In genomic region chr14:76764390-76764796, GRCm38 (mm10) we compare ENCODE assay signal across 9 mouse cellular contexts.
DNase-seq lines count a peak whose midpoint lies in the region; ATAC-seq lines count a peak whose summit lies in the region.
"Had no signal": no experiment of that assay in that cellular context is flagged by ENCODE, and none has a peak within 500 bp of the region (broad histone marks: within the 10 kb centered on the region; RNA-seq: fewer than 3 reads in every experiment).

No protein-coding gene starts in this region.

- H3K4me1 ChIP-seq in heart, embryonic 14.5 days (ENCODE audit: control insufficient read depth in 2 of 2, insufficient read depth in 2 of 2, low read length in 2 of 2): peaks cover 32 to 39% of the 10 kb centered on the region in 2 experiments
- peaks cover 31% of the 10 kb centered on the region for H3K4me1 ChIP-seq in midbrain, embryonic 13.5 days (replicated peaks)

- 0 out of 2 replicates have a peak, but pooled peaks have one; percentile 35 for ATAC-seq in heart, embryonic 14.5 days (ENCODE audit: insufficient number of reproducible peaks, insufficient read depth, low FRiP score, low read depth)
- no peak for ATAC-seq in midbrain, embryonic 13.5 days

- intact Hi-C loops in left cerebral cortex, postnatal 4 days (cut with DNase I): no loop called here
- intact Hi-C loops in left cerebral cortex, postnatal 36 days (cut with DNase I): loop anchor here (2.0 to 10.0 kb wide), 5 partner anchors 54 to 262 kb away; partner anchors contain the start of gene Serp2

- WGBS in heart, embryonic 14.5 days: 36% methylated on average over 7 of the region's 7 CpGs
- 19% methylated on average over 7 of the region's 7 CpGs for WGBS in midbrain, embryonic 13.5 days

- H3K4me2 ChIP-seq in heart, embryonic 14.5 days (ENCODE audit: low read length): peak overlapping the region; percentile 24
- H3K4me2 ChIP-seq in midbrain, embryonic 13.5 days (replicated peaks): peak overlapping the region; percentile 13; the same call in 1 of the 2 replicates
- H3K4me2 ChIP-seq: liver, embryonic 15.5 days had no signal

- no peaks in the 10 kb centered on the region for H3K27me3 ChIP-seq in heart, embryonic 14.5 days (ENCODE audit: control insufficient read depth, insufficient read depth, low read length)
- peaks cover 7% of the 10 kb centered on the region for H3K27me3 ChIP-seq in midbrain, embryonic 13.5 days
- H3K27me3 ChIP-seq: liver, embryonic 15.5 days had no signal

- H3K9ac ChIP-seq in heart, embryonic 14.5 days (ENCODE audit: low read length): no peak overlapping the region
- peak overlapping the region; percentile 23; the same call in 1 of the 2 replicates for H3K9ac ChIP-seq in midbrain, embryonic 13.5 days (replicated peaks)
- H3K9ac ChIP-seq: liver, embryonic 15.5 days had no signal

- no peak overlapping the region for H3K4me3 ChIP-seq in heart, embryonic 14.5 days (ENCODE audit: control insufficient read depth in 1 of 2, insufficient read depth in 1 of 2, low read depth in 1 of 2, low read length in 2 of 2)
- no peak overlapping the region for H3K4me3 ChIP-seq in midbrain, embryonic 13.5 days (replicated peaks)
- H3K4me3 ChIP-seq: liver, embryonic 15.5 days had no signal

- H3K9me3 ChIP-seq in heart, embryonic 14.5 days (ENCODE audit: control insufficient read depth, low read length): no peaks in the 10 kb centered on the region
- H3K9me3 ChIP-seq in midbrain, embryonic 13.5 days: no peaks in the 10 kb centered on the region; the same call in 1 of the 2 replicates
- H3K9me3 ChIP-seq: liver, embryonic 15.5 days had no signal

- peak overlapping the region; percentile 46 to 54; a peak in 3 of 4 replicates for H3K27ac ChIP-seq in heart, embryonic 14.5 days (replicated peaks in 1 of 2; ENCODE audit: control insufficient read depth in 1 of 2, insufficient read depth in 1 of 2, low read depth in 2 of 2, low read length in 2 of 2)
- no peak overlapping the region for H3K27ac ChIP-seq in midbrain, embryonic 13.5 days

- H3K36me3 ChIP-seq in heart, embryonic 14.5 days (ENCODE audit: control insufficient read depth, insufficient read depth, low read length): no peaks in the 10 kb centered on the region
- H3K36me3 ChIP-seq in midbrain, embryonic 13.5 days: no peaks in the 10 kb centered on the region
- H3K36me3 ChIP-seq: liver, embryonic 15.5 days had no signal

- peak; percentile 77 for DNase-seq in left cerebral cortex, adult 11 months (ENCODE audit: low spot score)
- DNase-seq in left cerebral cortex, postnatal 4 days: no peak
- peak; percentile 35 for DNase-seq in embryo, embryonic 10 days (ENCODE audit: low spot score)
- DNase-seq in left cerebral cortex, postnatal 36 days (ENCODE audit: low spot score in 2 of 2): peak; percentile 76 to 77
- DNase-seq in thymus, postnatal 4 days: peak; percentile 46
- no peak for DNase-seq in spleen, adult 18-20 months

Comparison
In these comparisons a context has a peak if more than half of its experiments do, and no peak if none do; other contexts are left out.
1. DNase-seq: peak in left cerebral cortex, adult 11 months (single experiment), embryo, embryonic 10 days (single experiment), left cerebral cortex, postnatal 36 days (2 of 2) and thymus, postnatal 4 days (single experiment); none in left cerebral cortex, postnatal 4 days (single experiment) and spleen, adult 18-20 months (0 of 2).